Mouse (Mus musculus): ENCODE data around the gene Bptf. TPM values are rescaled to one million over a fixed set of nuclear protein-coding genes. Genes with fewer than 3 reads are reported as not detected.
A peak's percentile ranks its signal among the peaks of the same experiment; 100 is the strongest.

Bptf gene
- total and polyA plus RNA-seq, 3 experiments, result 22.1 to 63.9 (median 28.0) TPM

DNA sequence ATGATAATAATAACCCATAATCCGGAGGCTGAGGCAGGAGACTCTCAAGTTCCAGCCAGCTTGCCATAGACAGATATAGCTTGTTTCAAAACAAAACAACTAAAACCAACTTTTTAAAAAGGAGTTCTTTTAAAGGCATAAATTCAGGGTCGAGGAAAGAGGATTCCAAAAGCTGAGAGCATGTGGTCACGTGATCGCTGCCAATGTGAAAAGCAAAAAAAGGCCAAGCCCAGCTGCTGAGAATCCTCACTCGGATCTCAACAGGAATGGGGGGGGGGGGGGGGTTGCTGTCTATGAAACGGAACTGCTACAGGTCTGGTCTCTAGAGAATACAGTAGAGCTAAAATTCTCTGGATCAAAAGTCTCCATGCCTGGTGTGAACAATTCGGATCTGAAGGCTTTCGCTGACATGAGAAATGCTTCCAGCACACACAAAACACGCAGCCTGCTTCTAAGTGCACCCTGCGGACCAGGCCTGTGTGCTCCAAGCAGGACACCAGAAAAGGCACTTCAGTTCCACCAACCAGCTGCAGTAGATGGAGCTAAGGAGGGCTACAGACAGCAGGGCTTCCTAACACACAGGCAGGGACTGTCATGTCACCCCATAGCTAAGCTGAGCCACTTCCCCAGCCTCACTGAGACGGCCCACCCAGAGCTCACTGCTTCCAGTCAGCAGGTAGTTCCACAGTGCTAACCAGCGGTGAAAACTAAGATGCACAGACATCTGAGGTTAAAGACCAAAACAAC, 24.8 kb downstream of the Bptf start:
- peak overlapping the region; percentile 89 for H3K27ac ChIP-seq (ENCODE audit: insufficient read depth, low read depth)

DNA sequence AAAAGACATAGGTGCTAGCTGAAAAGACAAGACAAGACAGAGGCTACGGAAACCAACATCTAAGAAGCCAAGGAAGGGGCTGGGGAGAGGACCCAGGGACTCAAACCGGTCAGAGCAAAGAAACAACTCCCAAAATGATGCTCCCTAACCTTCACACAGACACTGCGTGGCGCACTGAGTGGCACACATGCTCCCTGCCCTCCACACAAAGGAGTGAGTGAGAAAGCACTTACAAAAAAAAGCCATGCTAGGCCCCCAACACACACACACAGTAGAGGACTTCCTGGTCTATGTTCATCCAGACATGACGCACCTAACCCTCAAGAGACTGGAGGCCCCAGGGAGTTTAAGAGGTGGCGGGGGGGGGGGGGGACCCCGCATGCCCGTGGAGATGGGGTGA, 25.5 kb downstream of the Bptf start:
- H3K9me3 ChIP-seq (replicated peaks; ENCODE audit: low read length), result no peaks in the 10 kb centered on the region
- H3K4me1 ChIP-seq (ENCODE audit: control insufficient read depth in 1 of 2, insufficient read depth in 2 of 2), result peaks cover 24 to 77% of the 10 kb centered on the region in 2 experiments
- peak overlapping the region; percentile 48 for H3K27ac ChIP-seq (ENCODE audit: insufficient read depth, low read depth)
- H3K79me2 ChIP-seq (replicated peaks; ENCODE audit: control insufficient read depth, extremely low read depth, insufficient read depth, poor library complexity, severe bottlenecking), result peaks cover 57% of the 10 kb centered on the region
- H3K27me3 ChIP-seq (replicated peaks), result no peaks in the 10 kb centered on the region
- peak; percentile 75 for DNase-seq (ENCODE audit: extremely low read depth)
- peak overlapping the region; percentile 85 for H3K4me2 ChIP-seq (ENCODE audit: insufficient read depth, low read depth, poor library complexity, severe bottlenecking)
- H3K36me3 ChIP-seq (replicated peaks in 1 of 2; ENCODE audit: control insufficient read depth in 1 of 2, insufficient read depth in 1 of 2, low read length in 1 of 2), result peaks cover 13 to 40% of the 10 kb centered on the region in 2 experiments
- H3K4me3 ChIP-seq (replicated peaks in 1 of 3; ENCODE audit: low read depth in 2 of 3, low read length in 2 of 3, poor library complexity in 1 of 3), result peak overlapping the region in 1 of 3 experiments; percentile 27
- dilution Hi-C loops (cut with MboI; ENCODE audit: extremely low pct_ligation_motif_present, extremely low pct_unique_long_range_greater_than_20kb, low sequenced_read_pairs), result no loop called here
- peak overlapping the region; percentile 6; the same call in 1 of the 2 replicates for H3K9ac ChIP-seq (ENCODE audit: insufficient read depth, low read depth)
- in situ Hi-C loops (cut with MboI; ENCODE audit: low pct_ligation_motif_present, low pct_unique_long_range_greater_than_20kb, low sequenced_read_pairs), result loop anchor here (5.0 kb wide), 1 partner anchor 36 kb away; no protein-coding TSS in a partner anchor
- TF ChIP-seq MEF2A (IDR thresholded peaks at IDR 0.05; ENCODE audit: borderline replicate concordance, low read depth, low read length) (no peak), JUND (conservative IDR thresholded peaks at IDR 0.05; ENCODE audit: low read depth, low read length) (no peak), ZNF384 (IDR thresholded peaks at IDR 0.05; ENCODE audit: low read depth, low read length) (peak; percentile 67), TCF12 (IDR thresholded peaks at IDR 0.05; ENCODE audit: low read depth, low read length) (0 out of 2 replicates have a peak, but pooled peaks have one; percentile 10), ZKSCAN1 (IDR thresholded peaks at IDR 0.05; ENCODE audit: borderline replicate concordance, low read depth, low read length) (no peak), CHD2 (IDR thresholded peaks at IDR 0.05; ENCODE audit: low read length) (no peak), USF2 (conservative IDR thresholded peaks at IDR 0.05; ENCODE audit: low read depth, low read length) (no peak), ZMIZ1 (IDR thresholded peaks at IDR 0.05; ENCODE audit: low read depth, low read length) (no peak), MXI1 (IDR thresholded peaks at IDR 0.05; ENCODE audit: low read depth, low read length) (no peak), HCFC1 (IDR thresholded peaks at IDR 0.05; ENCODE audit: low read depth, low read length) (no peak), ZC3H11A (IDR thresholded peaks at IDR 0.05; ENCODE audit: low read depth, low read length) (no peak), ELF1 (IDR thresholded peaks at IDR 0.05; ENCODE audit: low read depth, low read length) (peak; percentile 81), RAD21 (IDR thresholded peaks at IDR 0.05; ENCODE audit: low read depth, low read length) (no peak), MAFK (IDR thresholded peaks at IDR 0.05; ENCODE audit: insufficient replicate concordance, low read length) (no peak), POLR2A (IDR thresholded peaks at IDR 0.05; ENCODE audit: low read depth, low read length) (peak; percentile 30; the same call in 1 of the 2 replicates), SIN3A (IDR thresholded peaks at IDR 0.05; ENCODE audit: low read length) (no peak), CTCF (conservative IDR thresholded peaks at IDR 0.05 in 1 of 2, IDR thresholded peaks at IDR 0.05 in 1 of 2; ENCODE audit: low read depth in 2 of 2, low read length in 2 of 2) (no peak)

More for the DNA sequence above, 24.8 kb downstream of the Bptf start:
- TF ChIP-seq MAFK (IDR thresholded peaks at IDR 0.05; ENCODE audit: insufficient replicate concordance, low read length) (no peak), IRF4 (IDR thresholded peaks at IDR 0.05; ENCODE audit: low read depth, low read length) (0 out of 2 replicates have a peak, but pooled peaks have one; percentile 10), ELF1 (IDR thresholded peaks at IDR 0.05; ENCODE audit: low read depth, low read length) (0 out of 2 replicates have a peak, but pooled peaks have one; percentile 12), POLR2AphosphoS2 (IDR thresholded peaks at IDR 0.05; ENCODE audit: low read depth, low read length) (no peak), MYC (IDR thresholded peaks at IDR 0.05; ENCODE audit: low read depth, low read length) (0 out of 2 replicates have a peak, but pooled peaks have one; percentile 26), SIN3A (IDR thresholded peaks at IDR 0.05; ENCODE audit: low read length) (peak; percentile 39; the same call in 1 of the 2 replicates), ZNF384 (IDR thresholded peaks at IDR 0.05; ENCODE audit: low read depth, low read length) (no peak; the same call in 1 of the 2 replicates), ETS1 (conservative IDR thresholded peaks at IDR 0.05; ENCODE audit: low read depth, low read length) (no peak), SMC3 (IDR thresholded peaks at IDR 0.05; ENCODE audit: low read depth, low read length) (no peak), CTCF (conservative IDR thresholded peaks at IDR 0.05 in 1 of 2, IDR thresholded peaks at IDR 0.05 in 1 of 2; ENCODE audit: low read depth in 2 of 2, low read length in 2 of 2) (no peak), TCF12 (IDR thresholded peaks at IDR 0.05; ENCODE audit: low read depth, low read length) (0 out of 2 replicates have a peak, but pooled peaks have one; percentile 11), BHLHE40 (IDR thresholded peaks at IDR 0.05; ENCODE audit: low read depth, low read length) (peak; percentile 87), USF1 (IDR thresholded peaks at IDR 0.05; ENCODE audit: low read depth, low read length) (peak; percentile 87), NRF1 (IDR thresholded peaks at IDR 0.05; ENCODE audit: low read depth, low read length) (no peak), E2F4 (IDR thresholded peaks at IDR 0.05; ENCODE audit: insufficient replicate concordance, low read depth, low read length) (no peak), UBTF (IDR thresholded peaks at IDR 0.05; ENCODE audit: low read depth, low read length) (no peak), NELFE (IDR thresholded peaks at IDR 0.05; ENCODE audit: low read depth, low read length) (no peak), CHD2 (IDR thresholded peaks at IDR 0.05; ENCODE audit: low read length) (0 out of 2 replicates have a peak, but pooled peaks have one; percentile 10), USF2 (conservative IDR thresholded peaks at IDR 0.05; ENCODE audit: low read depth, low read length) (peak; percentile 88), JUND (conservative IDR thresholded peaks at IDR 0.05; ENCODE audit: low read depth, low read length) (no peak), MAX (IDR thresholded peaks at IDR 0.05; ENCODE audit: low read length) (peak; percentile 66; the same call in 1 of the 2 replicates), MAZ (IDR thresholded peaks at IDR 0.05; ENCODE audit: low read depth, low read length) (peak; percentile 19; the same call in 1 of the 2 replicates), POLR2A (IDR thresholded peaks at IDR 0.05; ENCODE audit: low read depth, low read length) (no peak), MXI1 (IDR thresholded peaks at IDR 0.05; ENCODE audit: low read depth, low read length) (no peak; the same call in 1 of the 2 replicates), ZKSCAN1 (IDR thresholded peaks at IDR 0.05; ENCODE audit: borderline replicate concordance, low read depth, low read length) (no peak), JUN (IDR thresholded peaks at IDR 0.05; ENCODE audit: insufficient read depth, low read depth, low read length) (no peak), RAD21 (IDR thresholded peaks at IDR 0.05; ENCODE audit: low read depth, low read length) (no peak; the same call in 1 of the 2 replicates), TBP (conservative IDR thresholded peaks at IDR 0.05; ENCODE audit: low read depth, low read length) (no peak), RCOR1 (conservative IDR thresholded peaks at IDR 0.05; ENCODE audit: low read depth, low read length) (no peak), MEF2A (IDR thresholded peaks at IDR 0.05; ENCODE audit: borderline replicate concordance, low read depth, low read length) (no peak), CHD1 (IDR thresholded peaks at IDR 0.05; ENCODE audit: low read depth, low read length) (no peak)
- H3K4me1 ChIP-seq (ENCODE audit: control insufficient read depth in 1 of 2, insufficient read depth in 2 of 2), result peaks cover 24 to 70% of the 10 kb centered on the region in 2 experiments
- H3K36me3 ChIP-seq (replicated peaks in 1 of 2; ENCODE audit: control insufficient read depth in 1 of 2, insufficient read depth in 1 of 2, low read length in 1 of 2), result peaks cover 13 to 40% of the 10 kb centered on the region in 2 experiments
- peak overlapping the region; percentile 11 to 46 (median 27) for H3K4me3 ChIP-seq (replicated peaks in 1 of 3; ENCODE audit: low read depth in 2 of 3, low read length in 2 of 3, poor library complexity in 1 of 3)
- dilution Hi-C loops (cut with MboI; ENCODE audit: extremely low pct_ligation_motif_present, extremely low pct_unique_long_range_greater_than_20kb, low sequenced_read_pairs), result no loop called here
- no peaks in the 10 kb centered on the region for H3K27me3 ChIP-seq (replicated peaks)
- peak; percentile 57 for DNase-seq (ENCODE audit: extremely low read depth)
- peak overlapping the region; percentile 85 for H3K4me2 ChIP-seq (ENCODE audit: insufficient read depth, low read depth, poor library complexity, severe bottlenecking)
- no peaks in the 10 kb centered on the region for H3K9me3 ChIP-seq (replicated peaks; ENCODE audit: low read length)
- peaks cover 53% of the 10 kb centered on the region for H3K79me2 ChIP-seq (replicated peaks; ENCODE audit: control insufficient read depth, extremely low read depth, insufficient read depth, poor library complexity, severe bottlenecking)
- H3K9ac ChIP-seq (ENCODE audit: insufficient read depth, low read depth), result peak overlapping the region; percentile 7; the same call in 1 of the 2 replicates
- in situ Hi-C loops (cut with MboI; ENCODE audit: low pct_ligation_motif_present, low pct_unique_long_range_greater_than_20kb, low sequenced_read_pairs), result loop anchor here (5.0 kb wide), 1 partner anchor 35 kb away; no protein-coding TSS in a partner anchor

Data from CH12.LX (cell line).